Mouse (Mus musculus) c-Kit-positive CD71-positive TER-119-negative erythroid progenitor cells, embryonic 14.5 days (primary cell): ENCODE results near the gene Klk1b4.
A peak's percentile ranks its signal among the peaks of the same experiment; 100 is the strongest.
"Not testable (repeated sequence)": the region's sequence is repeated elsewhere in the genome, so short reads cannot be mapped to it uniquely, and the experiment has no call there.

Experiments used
- DNase-seq: peaks from one replicate; pipeline ENCODE4 v3.0.0-alpha.2; 2013; ENCODE audit warnings: low read depth

The Klk1b4 gene

GRCm38 (mm10) chr7:44207135-44207534 is at the start of gene Klk1b4:
TSS of gene Klk1b4 (plus strand) at chr7:44207435.
- DNase-seq, result not testable (repeated sequence)

- DNase-seq, result no peak
Observed at GRCm38 (mm10) chr7:44179299-44180045, 27.8 kb upstream of the Klk1b4 start.

- DNase-seq, result not testable (repeated sequence)
Observed at GRCm38 (mm10) chr7:44186516-44186915, 20.7 kb upstream of the Klk1b4 start.

GRCm38 (mm10) chr7:44187936-44188335 is 19.3 kb upstream of the Klk1b4 start, which contains the start of gene Klk1b24:
TSS of gene Klk1b24 (plus strand) at chr7:44188236.
- not testable (repeated sequence) for DNase-seq

- not testable (repeated sequence) for DNase-seq
Observed at GRCm38 (mm10) chr7:44193466-44193865, 13.8 kb upstream of the Klk1b4 start.

GRCm38 (mm10) chr7:44197891-44198290 is 9.3 kb upstream of the Klk1b4 start, which contains the start of gene Klk1b3:
TSS of gene Klk1b3 (plus strand) at chr7:44198191.
- DNase-seq, result no peak

- no peak for DNase-seq
Observed at GRCm38 (mm10) chr7:44208307-44208706, 1.1 kb downstream of the Klk1b4 start.

- no peak for DNase-seq
Observed at GRCm38 (mm10) chr7:44215645-44216044, 8.4 kb downstream of the Klk1b4 start, which contains the start of gene Klk1b5. TSS of gene Klk1b5 (plus strand) at chr7:44215945.

- not testable (repeated sequence) for DNase-seq
Observed at GRCm38 (mm10) chr7:44221601-44222000, 14.4 kb downstream of the Klk1b4 start.

- DNase-seq, result not testable (repeated sequence)
Observed at GRCm38 (mm10) chr7:44222335-44222734, 15.1 kb downstream of the Klk1b4 start.

- DNase-seq, result no peak
Observed at GRCm38 (mm10) chr7:44225076-44225475, 17.8 kb downstream of the Klk1b4 start, which contains the start of gene Klk1. TSS of gene Klk1 (plus strand) at chr7:44225360.

- no peak for DNase-seq
Observed at GRCm38 (mm10) chr7:44235909-44236308, 28.7 kb downstream of the Klk1b4 start, which contains the start of gene Gm36864. TSS of gene Gm36864 (plus strand) at chr7:44236177.

- no peak for DNase-seq
Observed at GRCm38 (mm10) chr7:44239913-44240312, 32.7 kb downstream of the Klk1b4 start.

GRCm38 (mm10) chr7:44240712-44241111 is 33.5 kb downstream of the Klk1b4 start:
- DNase-seq, result no peak

GRCm38 (mm10) chr7:44241163-44241562 is 33.9 kb downstream of the Klk1b4 start:
- no peak for DNase-seq

GRCm38 (mm10) chr7:44244080-44244479 is 36.8 kb downstream of the Klk1b4 start:
- DNase-seq, result no peak

- peak; percentile 68 for DNase-seq
Observed at GRCm38 (mm10) chr7:44246055-44246983, 39.1 kb downstream of the Klk1b4 start, which contains the start of the genes 1700028J19Rik and 2410002F23Rik. TSS of gene 1700028J19Rik (minus strand) at chr7:44246695. TSS of gene 2410002F23Rik (plus strand) at chr7:44246722.

GRCm38 (mm10) chr7:44246984-44247470 is 39.8 kb downstream of the Klk1b4 start:
- peak; percentile 35 for DNase-seq

GRCm38 (mm10) chr7:44247971-44248370 is 40.7 kb downstream of the Klk1b4 start:
- no peak for DNase-seq

- DNase-seq, result no peak
Observed at GRCm38 (mm10) chr7:44249248-44249647, 42.0 kb downstream of the Klk1b4 start.

GRCm38 (mm10) chr7:44250732-44251275 is 43.6 kb downstream of the Klk1b4 start:
- DNase-seq, result not testable (repeated sequence)
